In the genomic region with DNA sequence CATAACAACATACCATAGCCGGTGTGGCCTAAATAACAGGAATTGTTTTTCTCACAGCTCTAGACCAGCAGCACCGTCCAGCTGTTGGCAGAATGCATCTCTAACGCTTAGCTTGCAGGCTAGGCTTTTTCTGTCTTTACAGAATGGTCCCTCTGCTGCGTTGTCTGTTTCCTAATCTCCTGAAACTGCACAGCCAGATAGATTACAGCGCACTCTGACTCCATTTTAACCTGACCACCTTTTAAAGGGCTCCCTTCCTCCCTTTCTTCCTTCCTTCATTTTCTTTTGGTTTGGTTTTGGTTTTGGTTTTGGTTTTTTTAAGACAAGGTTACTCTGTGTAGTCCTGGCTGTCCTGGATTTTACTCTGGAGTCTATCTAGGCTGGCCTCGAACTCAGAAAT, we compare ENCODE assay signal across 24 mouse cellular contexts. TPM values are rescaled to one million over a fixed set of nuclear protein-coding genes. Genes with fewer than 3 reads are reported as not detected.
DNase-seq lines count a peak whose midpoint lies in the region; ATAC-seq and TF ChIP-seq lines count a peak whose summit lies in the region.
"Had no signal": no experiment of that assay in that cellular context is flagged by ENCODE, and none has a peak within 500 bp of the region (broad histone marks: within the 10 kb centered on the region; RNA-seq: fewer than 3 reads in every experiment).

No protein-coding gene starts in this region.

- TF ChIP-seq CTCF in spleen, adult 2 months (IDR thresholded peaks at IDR 0.05; ENCODE audit: extremely low read depth, insufficient read depth, insufficient read length, insufficient replicate concordance): no peak

- no peak overlapping the region for H3K4me3 ChIP-seq in spleen, adult 2 months (ENCODE audit: extremely low read depth, insufficient read depth, insufficient read length)
- no peak overlapping the region for H3K4me3 ChIP-seq in hindbrain, embryonic 13.5 days
- H3K4me3 ChIP-seq: embryonic facial prominence, embryonic 13.5 days; liver, embryonic 15.5 days; midbrain, embryonic 10.5 days; neural tube, embryonic 12.5 days; stomach, embryonic 15.5 days had no signal

- no peaks in the 10 kb centered on the region for H3K27me3 ChIP-seq in spleen, adult 2 months (ENCODE audit: control insufficient read depth, insufficient read depth, low read length)
- no peaks in the 10 kb centered on the region for H3K27me3 ChIP-seq in hindbrain, embryonic 13.5 days
- H3K27me3 ChIP-seq: embryonic facial prominence, embryonic 13.5 days; liver, embryonic 15.5 days; neural tube, embryonic 12.5 days; stomach, embryonic 15.5 days had no signal

- peak overlapping the region; percentile 42 for H3K27ac ChIP-seq in spleen, adult 2 months (ENCODE audit: insufficient read depth, low read length)
- no peak overlapping the region for H3K27ac ChIP-seq in hindbrain, embryonic 13.5 days
- H3K27ac ChIP-seq: embryonic facial prominence, embryonic 13.5 days; kidney, postnatal 0 days; liver, embryonic 15.5 days; midbrain, embryonic 10.5 days; neural tube, embryonic 12.5 days; stomach, embryonic 15.5 days had no signal

- peaks cover 2% of the 10 kb centered on the region for H3K36me3 ChIP-seq in spleen, adult 2 months (ENCODE audit: control insufficient read depth, insufficient read depth, low read length)
- H3K36me3 ChIP-seq in hindbrain, embryonic 13.5 days: 0 out of 2 replicates have a peak, but pooled peaks cover 3% of the 10 kb centered on the region
- H3K36me3 ChIP-seq: neural tube, embryonic 12.5 days; stomach, embryonic 15.5 days had no signal

- TF ChIP-seq POLR2A in spleen, adult 2 months (IDR thresholded peaks at IDR 0.05; ENCODE audit: low read depth, low read length): no peak

- peaks cover 3% of the 10 kb centered on the region; the same call in 1 of the 2 replicates for H3K4me1 ChIP-seq in spleen, adult 2 months (ENCODE audit: control insufficient read depth, insufficient read depth, insufficient read length)
- no peaks in the 10 kb centered on the region for H3K4me1 ChIP-seq in hindbrain, embryonic 13.5 days (replicated peaks)
- H3K4me1 ChIP-seq: midbrain, embryonic 10.5 days; neural tube, embryonic 12.5 days; stomach, embryonic 15.5 days had no signal

- DNase-seq in spleen, adult 2 months (ENCODE audit: low read depth in 1 of 2, low spot score in 2 of 2): no peak
- no peak for DNase-seq in spleen, adult 12 weeks (ENCODE audit: low spot score)
- no peak for DNase-seq in right cerebral cortex, postnatal 10 days (ENCODE audit: low spot score in 2 of 2)
- DNase-seq in adrenal gland, postnatal 36 days: no peak
- DNase-seq: adrenal gland, postnatal 25 days; cerebellum, adult 8-10 months; gastrocnemius, postnatal 25 days; heart, postnatal 14 days; kidney, adult 18-20 months; lung, postnatal 14 days; spleen, adult 18-20 months; thymus, adult 2 months had no signal

- no peak overlapping the region for H3K4me2 ChIP-seq in hindbrain, embryonic 13.5 days
- H3K4me2 ChIP-seq: embryonic facial prominence, embryonic 13.5 days; heart, embryonic 11.5 days; liver, embryonic 15.5 days; neural tube, embryonic 12.5 days; stomach, embryonic 15.5 days had no signal

- no peak overlapping the region for H3K9ac ChIP-seq in hindbrain, embryonic 13.5 days
- H3K9ac ChIP-seq: embryonic facial prominence, embryonic 13.5 days; liver, embryonic 15.5 days; neural tube, embryonic 12.5 days; stomach, embryonic 15.5 days had no signal

- no peaks in the 10 kb centered on the region; the same call in 1 of the 2 replicates for H3K9me3 ChIP-seq in hindbrain, embryonic 13.5 days
- H3K9me3 ChIP-seq: neural tube, embryonic 12.5 days; stomach, embryonic 15.5 days had no signal

- WGBS in spleen, adult 2 months: 46% methylated on average over 6 of the region's 6 CpGs
- WGBS in hindbrain, embryonic 13.5 days: 94% methylated on average over 6 of the region's 6 CpGs

- ATAC-seq in common myeloid progenitor, adult 5-6 weeks (replicated peaks; ENCODE audit: low read depth, poor library complexity, severe bottlenecking): peak; percentile 63
- ATAC-seq in megakaryocyte progenitor cell, adult 5-6 weeks (replicated peaks; ENCODE audit: poor library complexity): peak; percentile 77
- no peak for ATAC-seq in hindbrain, embryonic 13.5 days (ENCODE audit: low FRiP score)
- ATAC-seq: forebrain, embryonic 14.5 days; hindbrain, embryonic 16.5 days had no signal

RNA-seq across cellular contexts. Expression of a gene that starts 17.0 kb away (rescaled TPM):
- polyA plus RNA-seq in spleen, adult 2 months (2012; rRNA removed): 7.4 and 7.7 TPM in 2 replicates
- 14.4 and 18.0 TPM in 2 replicates for total RNA-seq in common myeloid progenitor, adult 5-6 weeks (2017)
- total RNA-seq in megakaryocyte progenitor cell, adult 5-6 weeks (2015): 26.5 and 30.7 TPM in 2 replicates
- 9.4 and 10.0 TPM in 2 replicates for total RNA-seq in megakaryocyte progenitor cell, adult 5-6 weeks (2017)
- 2.6 and 2.9 TPM in 2 replicates for polyA plus RNA-seq in hindbrain, embryonic 13.5 days (2015; fragmentation: Nextera tagmentation; extraction: Ambion mirVana)
- 10 to 100 TPM; 22.9 to 25.6 TPM for total RNA-seq in adrenal gland, postnatal 36 days (2021)

RNA-seq across cellular contexts. Expression of a gene that starts 50.4 kb away (rescaled TPM):
- polyA plus RNA-seq in spleen, adult 2 months (2012; rRNA removed): 9.1 and 12.4 TPM in 2 replicates
- total RNA-seq in common myeloid progenitor, adult 5-6 weeks (2017): 144 and 169 TPM in 2 replicates
- 164 and 170 TPM in 2 replicates for total RNA-seq in megakaryocyte progenitor cell, adult 5-6 weeks (2015)
- 112 and 129 TPM in 2 replicates for total RNA-seq in megakaryocyte progenitor cell, adult 5-6 weeks (2017)
- polyA plus RNA-seq in hindbrain, embryonic 13.5 days (2015; fragmentation: Nextera tagmentation; extraction: Ambion mirVana): 60.6 and 65.8 TPM in 2 replicates
- total RNA-seq in adrenal gland, postnatal 36 days (2021): 10 to 100 TPM; 84.6 to 99.1 TPM

RNA-seq across cellular contexts. Expression of a gene that starts 50.5 kb away (rescaled TPM):
- 6.5 and 7.2 TPM in 2 replicates for polyA plus RNA-seq in spleen, adult 2 months (2012; rRNA removed)
- total RNA-seq in common myeloid progenitor, adult 5-6 weeks (2017): 54.5 and 62.3 TPM in 2 replicates
- 49.5 and 51.9 TPM in 2 replicates for total RNA-seq in megakaryocyte progenitor cell, adult 5-6 weeks (2015)
- 81.0 and 83.3 TPM in 2 replicates for total RNA-seq in megakaryocyte progenitor cell, adult 5-6 weeks (2017)
- 93.6 and 97.9 TPM in 2 replicates for polyA plus RNA-seq in hindbrain, embryonic 13.5 days (2015; fragmentation: Nextera tagmentation; extraction: Ambion mirVana)
- 100 to 1,000 TPM; 145 to 153 TPM for total RNA-seq in adrenal gland, postnatal 36 days (2021)
